Mouse (Mus musculus): Measurements from ENCODE around the gene Shq1. TPM values are rescaled to one million over a fixed set of nuclear protein-coding genes. Genes with fewer than 3 reads are reported as not detected.

Gene Shq1
- total RNA-seq (2022), result 1 to 10 TPM; 6.0 to 6.6 (median 6.5) TPM

DNA sequence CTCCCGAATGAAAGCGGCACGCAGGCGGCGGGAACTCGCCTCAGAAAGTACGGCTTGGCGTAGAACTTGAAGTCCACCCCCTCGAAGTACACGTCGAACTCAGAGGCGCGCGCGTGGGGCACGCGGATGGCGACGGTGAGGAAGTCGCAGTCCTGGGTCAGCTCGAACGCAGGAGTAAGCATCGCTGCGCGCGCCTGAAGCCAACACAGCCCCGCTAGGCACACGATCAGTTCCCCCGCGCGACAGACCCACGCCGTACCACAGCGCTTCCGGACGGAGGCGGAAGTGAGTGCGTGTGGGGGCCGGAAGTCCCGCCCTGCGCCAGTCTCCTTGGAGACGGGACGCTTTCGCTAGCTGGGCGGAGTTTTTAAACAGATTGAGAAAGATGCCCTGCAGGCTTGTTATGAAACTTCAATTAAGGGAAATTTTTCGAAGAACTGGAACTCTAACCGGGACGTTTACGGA is at the start of gene Shq1:
Gene Shq1 (minus strand): TSS at position 278 of the 465 bp plus-strand sequence.
- DNase-seq (ENCODE audit: low spot score in 2 of 2), result peak; percentile 75 to 77

DNA sequence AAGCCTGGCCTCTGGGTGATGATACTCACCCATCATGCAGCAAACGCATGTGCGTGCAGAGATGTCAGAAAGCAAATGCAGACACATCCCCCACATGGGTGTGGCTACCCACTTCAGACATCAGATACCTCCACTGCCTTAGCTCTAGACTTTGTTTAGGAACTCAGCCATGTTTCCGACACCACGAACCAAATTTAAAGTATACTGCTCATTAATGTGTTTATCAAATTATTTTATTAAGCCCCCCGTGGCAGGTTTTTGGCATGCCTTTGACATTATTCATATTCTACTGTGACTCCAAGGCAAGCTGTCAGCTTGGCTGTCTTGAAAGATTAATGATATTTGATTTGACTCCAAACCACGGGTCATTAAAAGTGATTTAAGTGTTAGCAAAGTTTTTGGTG is 49.1 kb upstream of the Shq1 start:
- no peak for DNase-seq (ENCODE audit: low spot score in 2 of 2)

GRCm38 (mm10) chr6:100716817-100717216 is 45.9 kb upstream of the Shq1 start:
- no peak for DNase-seq (ENCODE audit: low spot score in 2 of 2)

GRCm38 (mm10) chr6:100716152-100716551 is 45.2 kb upstream of the Shq1 start:
- no peak for DNase-seq (ENCODE audit: low spot score in 2 of 2)

DNA sequence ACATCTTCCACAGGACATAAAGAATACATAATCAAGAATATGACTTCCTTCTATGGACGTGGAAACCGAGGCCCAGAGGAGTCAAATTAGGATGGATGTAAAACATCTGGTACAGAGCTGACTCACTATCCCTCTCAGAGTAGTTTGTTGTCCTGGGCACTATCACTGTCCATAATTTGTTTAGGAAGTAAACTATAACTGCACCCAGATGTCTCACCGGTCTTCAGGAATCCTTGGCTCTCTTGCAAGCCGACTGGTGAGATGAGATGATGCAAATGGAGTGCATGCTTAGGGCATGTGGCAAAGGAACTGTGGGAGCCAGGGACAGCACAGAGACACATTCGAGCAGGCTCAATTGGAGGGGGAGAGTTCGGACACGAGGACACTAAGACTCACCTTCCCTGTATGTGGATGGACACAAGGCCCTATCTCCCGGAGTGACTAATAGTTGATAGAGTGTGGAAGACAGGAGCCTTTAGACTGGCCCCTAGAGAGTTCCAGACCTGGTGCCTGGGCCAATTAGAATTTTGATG is 44.4 kb upstream of the Shq1 start:
- DNase-seq (ENCODE audit: low spot score in 2 of 2), result no peak

- DNase-seq (ENCODE audit: low spot score in 2 of 2), result no peak
Observed at GRCm38 (mm10) chr6:100710866-100711265, 39.9 kb upstream of the Shq1 start.

- DNase-seq (ENCODE audit: low spot score in 2 of 2), result no peak
Observed at GRCm38 (mm10) chr6:100710170-100710569, 39.2 kb upstream of the Shq1 start.

GRCm38 (mm10) chr6:100709483-100709882 is 38.5 kb upstream of the Shq1 start:
- DNase-seq (ENCODE audit: low spot score in 2 of 2), result no peak

GRCm38 (mm10) chr6:100708996-100709395 is 38.0 kb upstream of the Shq1 start:
- DNase-seq (ENCODE audit: low spot score in 2 of 2), result no peak

- no peak for DNase-seq (ENCODE audit: low spot score in 2 of 2)
Observed at GRCm38 (mm10) chr6:100708248-100708647, 37.3 kb upstream of the Shq1 start.

GRCm38 (mm10) chr6:100707557-100707956 is 36.6 kb upstream of the Shq1 start:
- no peak for DNase-seq (ENCODE audit: low spot score in 2 of 2)

DNA sequence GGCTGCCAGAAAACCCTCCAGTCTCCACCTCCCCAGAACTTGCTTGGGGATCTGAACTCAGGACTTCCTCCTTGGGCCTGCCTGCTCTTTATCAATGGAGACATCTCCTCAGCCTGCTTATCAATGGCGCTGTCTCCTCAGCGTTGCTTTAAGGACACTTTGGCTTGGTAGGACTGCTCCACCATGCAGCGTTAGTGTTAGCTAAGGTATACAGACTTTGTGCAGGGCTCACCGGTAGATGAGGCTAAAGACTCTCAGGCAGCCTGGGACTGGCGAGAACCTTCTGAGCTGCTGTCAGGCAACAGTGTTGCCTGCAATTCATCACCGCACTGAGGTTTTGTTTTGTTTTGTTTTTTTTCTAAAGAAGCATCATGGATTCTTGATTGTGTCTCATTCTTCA is 35.9 kb upstream of the Shq1 start:
- no peak for DNase-seq (ENCODE audit: low spot score in 2 of 2)

GRCm38 (mm10) chr6:100705366-100705811 is 34.4 kb upstream of the Shq1 start:
- DNase-seq (ENCODE audit: low spot score in 2 of 2), result peak in 1 of 2 experiments; percentile 9

GRCm38 (mm10) chr6:100704574-100705365 is 33.8 kb upstream of the Shq1 start, which contains the start of gene Gxylt2:
TSS of gene Gxylt2 (plus strand) at chr6:100704734.
- peak; percentile 9 to 10 for DNase-seq (ENCODE audit: low spot score in 2 of 2)

DNA sequence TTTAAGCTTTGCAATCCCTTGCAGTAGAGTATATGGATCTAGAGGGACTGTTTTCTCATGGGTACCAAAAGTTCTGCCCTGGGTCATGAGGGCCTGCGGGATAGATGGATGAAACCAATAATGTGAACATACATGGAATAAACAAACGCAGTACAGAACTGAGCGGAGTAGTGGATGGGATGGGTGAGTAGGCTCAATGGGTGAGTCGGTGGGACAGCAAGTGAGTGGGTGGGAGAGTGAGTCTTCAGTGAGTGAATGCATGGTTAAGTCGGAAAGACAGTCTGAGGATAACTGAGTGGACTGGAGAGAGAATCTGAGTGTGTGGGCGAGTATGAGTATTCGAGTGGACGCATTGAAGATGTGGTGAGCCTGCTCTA is 33.2 kb upstream of the Shq1 start:
- no peak for DNase-seq (ENCODE audit: low spot score in 2 of 2)

GRCm38 (mm10) chr6:100700774-100701173 is 29.8 kb upstream of the Shq1 start:
- DNase-seq (ENCODE audit: low spot score in 2 of 2), result peak in 1 of 2 experiments; percentile 12

DNA sequence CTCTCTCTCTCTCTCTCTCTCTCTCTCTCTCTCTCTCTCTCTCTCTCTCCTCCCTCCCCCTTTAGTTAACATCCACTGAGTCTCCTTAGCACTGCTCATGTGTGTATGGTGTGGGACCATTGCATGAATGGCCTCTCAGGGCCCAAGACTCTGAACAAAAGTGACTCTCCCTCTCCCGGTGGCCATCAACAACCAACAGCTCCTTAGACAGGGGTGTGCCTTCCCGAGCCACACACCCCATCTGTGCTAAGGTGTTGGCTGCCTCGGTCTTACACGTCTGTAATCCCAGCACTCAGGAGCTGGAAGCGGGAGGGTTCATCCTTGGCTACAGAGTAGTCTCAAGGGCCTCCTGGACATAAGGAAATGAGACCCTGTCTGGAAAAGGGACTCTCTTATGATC is 29.0 kb upstream of the Shq1 start:
- no peak for DNase-seq (ENCODE audit: low spot score in 2 of 2)

DNA sequence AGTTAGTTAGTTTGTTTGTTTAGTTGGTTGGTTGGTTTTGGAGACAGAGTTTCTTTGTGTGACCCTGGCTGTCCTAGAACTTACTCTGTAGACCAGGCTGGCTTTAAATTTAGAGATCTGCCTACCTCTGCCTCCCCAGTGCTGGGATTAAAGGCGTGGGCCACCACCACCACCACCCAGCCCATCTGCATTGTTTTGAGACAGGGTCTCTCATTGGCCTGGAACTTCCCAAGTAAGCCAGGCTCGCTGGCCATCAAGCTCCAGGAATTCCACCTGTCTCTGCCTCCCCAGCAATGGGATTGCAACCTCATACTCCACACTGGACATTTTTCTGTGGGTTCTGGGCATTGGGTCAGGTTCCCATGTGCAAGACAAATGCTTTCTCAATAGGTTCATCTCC is 15.4 kb upstream of the Shq1 start:
- DNase-seq (ENCODE audit: low spot score in 2 of 2), result no peak

- no peak for DNase-seq (ENCODE audit: low spot score in 2 of 2)
Observed at GRCm38 (mm10) chr6:100678636-100679035, 7.7 kb upstream of the Shq1 start.

DNA sequence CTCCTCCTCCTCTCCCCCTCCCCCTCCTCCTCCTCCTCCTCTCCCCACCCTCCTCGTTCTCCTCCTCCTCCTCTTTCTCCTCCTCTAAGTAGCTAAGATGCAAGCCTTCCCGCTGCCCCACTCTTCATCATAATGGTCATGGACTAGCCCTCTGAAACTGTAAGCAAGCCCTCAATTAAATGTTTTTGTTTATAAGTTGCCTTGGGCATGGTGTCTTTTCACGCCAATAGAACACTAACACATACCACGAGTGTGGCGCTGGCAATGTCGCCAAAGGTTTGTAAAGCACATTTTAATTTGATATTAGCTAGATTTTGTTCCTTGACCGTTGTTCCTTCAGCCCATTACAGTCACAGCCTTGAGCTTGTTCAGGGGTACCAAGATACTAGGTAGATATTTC is 5.5 kb upstream of the Shq1 start:
- DNase-seq (ENCODE audit: low spot score in 2 of 2), result no peak

- no peak for DNase-seq (ENCODE audit: low spot score in 2 of 2)
Observed at GRCm38 (mm10) chr6:100674974-100675373, 4.0 kb upstream of the Shq1 start.

- DNase-seq (ENCODE audit: low spot score in 2 of 2), result no peak
Observed at GRCm38 (mm10) chr6:100671401-100671800, 444 bp upstream of the Shq1 start.

- peak in 1 of 2 experiments; percentile 62 for DNase-seq (ENCODE audit: low spot score in 2 of 2)
Observed at GRCm38 (mm10) chr6:100670370-100670841, 551 bp downstream of the Shq1 start.
